Mouse (Mus musculus): ENCODE measurements at regions not wholly inside any gene's neighbourhood (a gene's known extent, or its start where the extent isn't known, plus 50 kb on each side); places are given as distances from the start of the nearest gene placed in this dataset.

DNA sequence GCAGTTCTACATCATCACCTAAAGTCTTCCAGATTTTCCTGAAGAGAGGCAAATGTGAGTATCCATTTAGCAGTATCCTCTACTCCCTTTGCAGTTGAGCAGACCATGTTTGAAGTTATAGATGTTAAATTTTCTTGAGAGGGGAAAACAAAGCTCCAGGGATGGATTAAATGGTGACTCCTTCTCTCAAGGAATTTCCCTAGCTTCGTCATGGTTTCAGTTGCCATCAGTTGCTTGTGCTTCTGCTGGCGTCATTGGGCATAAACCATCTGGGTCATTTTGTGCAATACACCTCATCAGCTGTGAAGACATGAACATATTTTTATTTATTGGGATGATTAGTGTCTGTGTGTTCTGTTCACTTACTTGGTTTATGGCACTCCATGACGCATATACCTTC, 72.7 kb upstream of the Cdkn2b start:
- Histone ChIP-seq H3K27me3 (ENCODE audit: control insufficient read depth, insufficient read depth, low read length) (no peaks in the 10 kb centered on the region), H3K4me1 (ENCODE audit: control insufficient read depth, insufficient read depth, insufficient read length, low read length) (peaks cover 10% of the 10 kb centered on the region), H3K36me3 (ENCODE audit: control insufficient read depth, insufficient read depth, low read length) (no peaks in the 10 kb centered on the region), H3K27ac (ENCODE audit: insufficient read depth, low read depth, low read length) (no peak overlapping the region), H3K4me3 (ENCODE audit: low read depth, low read length) (no peak overlapping the region)
- WGBS = 94% methylated on average over 3 of the region's 3 CpGs
- TF ChIP-seq POLR2A (IDR thresholded peaks at IDR 0.05; ENCODE audit: low read depth, low read length) (no peak), CTCF (IDR thresholded peaks at IDR 0.05; ENCODE audit: extremely low read depth, insufficient read length, insufficient replicate concordance, low read depth, low read length) (no peak)

DNA sequence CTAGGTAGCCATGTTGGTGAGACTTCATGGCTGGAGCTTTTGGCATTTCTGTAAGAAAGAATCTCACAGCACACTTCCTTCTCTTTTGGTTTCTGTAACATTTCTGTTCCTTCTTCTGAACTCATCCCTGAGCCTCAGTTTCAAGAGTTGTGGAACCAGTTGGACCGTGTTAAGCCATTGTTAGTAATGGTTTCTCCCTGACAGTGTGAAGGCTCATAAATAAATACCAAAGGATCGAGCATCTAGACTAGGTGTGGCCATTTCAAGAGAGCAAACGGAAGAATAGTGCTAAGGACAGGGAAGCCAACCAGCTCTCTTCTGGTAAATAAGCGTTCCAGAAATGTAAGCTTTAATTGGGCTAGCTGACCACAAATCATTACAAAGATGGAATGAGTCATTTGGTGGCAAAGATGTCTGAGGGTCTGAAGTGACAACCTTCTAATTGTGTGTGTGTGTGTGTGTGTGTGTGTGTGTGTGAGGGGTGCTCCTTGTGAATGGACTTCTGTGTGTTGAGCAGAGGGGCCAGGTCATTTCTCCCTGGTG, 71.7 kb upstream of the Cdkn2b start:
- peaks cover 10% of the 10 kb centered on the region for H3K4me1 ChIP-seq (ENCODE audit: control insufficient read depth, insufficient read depth, insufficient read length, low read length)
- 33% methylated on average over 4 of the region's 4 CpGs for WGBS
- no peaks in the 10 kb centered on the region for H3K36me3 ChIP-seq (ENCODE audit: control insufficient read depth, insufficient read depth, low read length)
- no peaks in the 10 kb centered on the region for H3K27me3 ChIP-seq (ENCODE audit: control insufficient read depth, insufficient read depth, low read length)
- TF ChIP-seq POLR2A (IDR thresholded peaks at IDR 0.05; ENCODE audit: low read depth, low read length) = no peak
- no peak for TF ChIP-seq CTCF (IDR thresholded peaks at IDR 0.05; ENCODE audit: extremely low read depth, insufficient read length, insufficient replicate concordance, low read depth, low read length)
- no peak overlapping the region for H3K27ac ChIP-seq (ENCODE audit: insufficient read depth, low read depth, low read length)
- H3K4me3 ChIP-seq (ENCODE audit: low read depth, low read length) = no peak overlapping the region

DNA sequence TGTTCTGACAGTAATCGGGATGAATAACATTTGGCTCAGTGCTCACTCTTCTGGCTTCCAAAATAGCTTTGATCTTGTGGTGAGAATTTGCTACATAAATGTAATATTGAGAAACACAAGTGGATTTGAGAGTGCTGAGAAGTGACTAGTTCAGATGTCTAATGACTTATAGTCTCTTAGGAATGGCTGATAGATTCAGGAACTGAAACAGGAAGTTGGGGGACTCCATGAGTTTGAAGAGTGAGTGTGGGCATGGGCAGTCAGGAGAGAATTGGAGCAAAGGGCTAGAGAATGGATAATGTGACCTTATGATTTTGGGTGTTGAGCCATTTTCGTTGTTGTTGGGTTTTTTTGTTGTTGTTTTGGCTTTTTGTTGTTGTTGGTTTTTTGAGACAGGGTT, 70.9 kb upstream of the Cdkn2b start:
- Histone ChIP-seq H3K4me1 (ENCODE audit: control insufficient read depth, insufficient read depth, insufficient read length, low read length) (peaks cover 6% of the 10 kb centered on the region), H3K27me3 (ENCODE audit: control insufficient read depth, insufficient read depth, low read length) (no peaks in the 10 kb centered on the region), H3K36me3 (ENCODE audit: control insufficient read depth, insufficient read depth, low read length) (no peaks in the 10 kb centered on the region), H3K27ac (ENCODE audit: insufficient read depth, low read depth, low read length) (no peak overlapping the region), H3K4me3 (ENCODE audit: low read depth, low read length) (no peak overlapping the region)
- TF ChIP-seq POLR2A (IDR thresholded peaks at IDR 0.05; ENCODE audit: low read depth, low read length) = no peak
- TF ChIP-seq CTCF (IDR thresholded peaks at IDR 0.05; ENCODE audit: extremely low read depth, insufficient read length, insufficient replicate concordance, low read depth, low read length) = no peak
- 83% methylated on average over 2 of the region's 2 CpGs for WGBS

GRCm38 (mm10) chr4:89381077-89381476, 70.2 kb upstream of the Cdkn2b start:
- Histone ChIP-seq H3K27me3 (ENCODE audit: control insufficient read depth, insufficient read depth, low read length) (no peaks in the 10 kb centered on the region), H3K4me3 (ENCODE audit: low read depth, low read length) (no peak overlapping the region), H3K36me3 (ENCODE audit: control insufficient read depth, insufficient read depth, low read length) (no peaks in the 10 kb centered on the region), H3K27ac (ENCODE audit: insufficient read depth, low read depth, low read length) (no peak overlapping the region), H3K4me1 (ENCODE audit: control insufficient read depth, insufficient read depth, insufficient read length, low read length) (peaks cover 6% of the 10 kb centered on the region)
- WGBS = 91% methylated on average over 5 of the region's 5 CpGs
- TF ChIP-seq CTCF (IDR thresholded peaks at IDR 0.05; ENCODE audit: extremely low read depth, insufficient read length, insufficient replicate concordance, low read depth, low read length) = no peak
- no peak for TF ChIP-seq POLR2A (IDR thresholded peaks at IDR 0.05; ENCODE audit: low read depth, low read length)

DNA sequence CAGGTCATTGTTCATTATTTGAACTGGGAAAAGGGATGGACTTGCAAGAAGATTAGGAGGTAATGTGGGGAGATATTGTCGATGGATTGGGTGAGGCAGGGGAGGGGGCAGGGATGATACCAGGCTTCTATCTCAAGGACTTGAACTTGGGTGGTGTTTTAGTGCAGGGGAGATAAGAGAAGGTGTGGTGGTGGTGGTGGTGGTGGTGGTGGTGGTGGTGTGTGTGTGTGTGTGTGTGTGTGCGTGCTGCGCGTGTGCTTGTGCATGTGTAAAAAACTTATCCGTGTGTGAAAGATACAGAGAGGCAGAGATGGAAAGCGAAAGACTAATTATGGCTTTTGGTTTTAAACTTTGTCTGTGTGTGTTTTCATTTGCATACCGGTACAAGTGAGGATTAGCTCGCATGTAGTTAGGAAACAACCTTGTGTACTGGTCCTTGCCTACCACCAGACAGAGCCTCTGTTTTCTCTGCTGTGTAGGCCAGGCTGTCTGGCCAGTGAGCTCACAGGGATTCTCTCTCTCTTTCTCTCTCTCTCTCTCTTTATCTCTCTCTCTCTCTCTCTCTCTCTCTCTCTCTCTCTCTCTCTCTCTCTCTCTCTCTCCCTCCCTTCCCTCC, 69.6 kb upstream of the Cdkn2b start:
- H3K27ac ChIP-seq (ENCODE audit: insufficient read depth, low read depth, low read length) = peak overlapping the region; percentile 38
- no peaks in the 10 kb centered on the region for H3K36me3 ChIP-seq (ENCODE audit: control insufficient read depth, insufficient read depth, low read length)
- 60% methylated on average over 8 of the region's 8 CpGs for WGBS
- TF ChIP-seq CTCF (IDR thresholded peaks at IDR 0.05; ENCODE audit: extremely low read depth, insufficient read length, insufficient replicate concordance, low read depth, low read length) = no peak
- TF ChIP-seq POLR2A (IDR thresholded peaks at IDR 0.05; ENCODE audit: low read depth, low read length) = no peak
- peaks cover 6% of the 10 kb centered on the region for H3K4me1 ChIP-seq (ENCODE audit: control insufficient read depth, insufficient read depth, insufficient read length, low read length)
- no peaks in the 10 kb centered on the region for H3K27me3 ChIP-seq (ENCODE audit: control insufficient read depth, insufficient read depth, low read length)
- no peak overlapping the region for H3K4me3 ChIP-seq (ENCODE audit: low read depth, low read length)

DNA sequence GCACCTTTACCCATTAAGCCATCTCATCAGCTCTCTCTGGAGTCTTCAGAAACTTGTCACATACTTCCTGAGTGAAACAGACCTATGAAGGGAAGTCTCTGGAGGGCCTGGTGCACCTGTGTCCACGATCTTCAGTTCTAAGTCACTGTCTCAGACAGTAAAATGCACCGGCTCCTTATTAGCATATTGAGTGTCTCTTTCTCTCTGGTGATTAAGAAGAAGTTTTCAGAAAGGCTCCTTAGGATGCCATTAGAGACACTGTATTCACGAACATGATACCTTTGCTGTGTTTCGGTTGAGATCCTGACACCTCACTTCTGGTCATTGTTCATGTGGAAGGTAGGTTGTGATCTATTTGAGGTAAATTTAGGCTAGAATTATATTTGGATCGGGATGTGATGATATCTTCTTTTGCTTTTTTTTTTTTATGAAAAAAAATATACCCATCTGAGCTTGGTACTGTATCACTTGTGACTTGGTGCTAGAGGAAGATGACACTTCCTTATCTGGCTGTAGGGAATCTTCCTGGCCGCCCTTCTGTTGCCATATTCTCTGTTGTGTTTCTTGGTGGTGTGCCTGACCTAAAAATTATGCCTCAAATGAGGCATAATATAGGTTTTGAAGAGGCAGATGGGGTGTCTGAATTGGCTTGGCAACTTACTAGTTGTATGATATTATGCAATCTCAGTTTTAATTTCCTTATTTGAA, 68.9 kb upstream of the Cdkn2b start:
- Histone ChIP-seq H3K27me3 (ENCODE audit: control insufficient read depth, insufficient read depth, low read length) (no peaks in the 10 kb centered on the region), H3K27ac (ENCODE audit: insufficient read depth, low read depth, low read length) (peak overlapping the region; percentile 72; the same call in 1 of the 2 replicates), H3K4me1 (ENCODE audit: control insufficient read depth, insufficient read depth, insufficient read length, low read length) (peaks cover 6% of the 10 kb centered on the region), H3K4me3 (ENCODE audit: low read depth, low read length) (no peak overlapping the region), H3K36me3 (ENCODE audit: control insufficient read depth, insufficient read depth, low read length) (no peaks in the 10 kb centered on the region)
- TF ChIP-seq CTCF (IDR thresholded peaks at IDR 0.05; ENCODE audit: extremely low read depth, insufficient read length, insufficient replicate concordance, low read depth, low read length) = no peak
- TF ChIP-seq POLR2A (IDR thresholded peaks at IDR 0.05; ENCODE audit: low read depth, low read length) = no peak
- WGBS = 85% methylated on average over 6 of the region's 6 CpGs

- Histone ChIP-seq H3K36me3 (ENCODE audit: control insufficient read depth, insufficient read depth, low read length) (no peaks in the 10 kb centered on the region), H3K4me1 (ENCODE audit: control insufficient read depth, insufficient read depth, insufficient read length, low read length) (no peaks in the 10 kb centered on the region), H3K4me3 (ENCODE audit: low read depth, low read length) (no peak overlapping the region), H3K27me3 (ENCODE audit: control insufficient read depth, insufficient read depth, low read length) (no peaks in the 10 kb centered on the region), H3K27ac (ENCODE audit: insufficient read depth, low read depth, low read length) (no peak overlapping the region)
- 71% methylated on average over 6 of the region's 6 CpGs for WGBS
- no peak for TF ChIP-seq CTCF (IDR thresholded peaks at IDR 0.05; ENCODE audit: extremely low read depth, insufficient read length, insufficient replicate concordance, low read depth, low read length)
- TF ChIP-seq POLR2A (IDR thresholded peaks at IDR 0.05; ENCODE audit: low read depth, low read length) = no peak
Measured at GRCm38 (mm10) chr4:89372631-89373030, 61.8 kb upstream of the Cdkn2b start.

All from small intestine, adult 2 months (tissue).